Mouse (Mus musculus) bone marrow, adult 2 months (tissue): ENCODE results near the gene Itgad. TPM values are rescaled to one million over a fixed set of nuclear protein-coding genes. Genes with fewer than 3 reads are reported as not detected.

Experiments
- H3K27ac ChIP-seq: fragments of 200-500 bp; 2 replicates; pipeline ENCODE4 v1.5.1; 2012; ENCODE audit warnings: low read depth, mild to moderate bottlenecking, control low read depth, inconsistent platforms, low read length; ENCODE audit not compliant: control insufficient read depth, poor library complexity, insufficient read depth
- H3K4me1 ChIP-seq: fragments of 200-500 bp; 2 replicates; pipeline ENCODE4 v1.6.1; 2011; ENCODE audit warnings: low read length; ENCODE audit not compliant: control insufficient read depth, insufficient read depth
- H3K4me3 ChIP-seq: fragments of 200-500 bp; replicated peaks from 2 replicates; pipeline ENCODE3; 2011; ENCODE audit warnings: mild to moderate bottlenecking, low read depth, low read length, control low read depth; ENCODE audit not compliant: control insufficient read depth
- CTCF ChIP-seq: fragments of 200-500 bp; IDR thresholded peaks from 2 replicates; pipeline ENCODE4 v1.5.1; 2011; ENCODE audit warnings: low read length, control low read depth; ENCODE audit not compliant: control insufficient read depth, insufficient read depth
- POLR2A ChIP-seq: fragments of 200-500 bp; IDR thresholded peaks from 2 replicates; pipeline ENCODE4 v1.6.1; 2011; ENCODE audit warnings: low read depth, mild to moderate bottlenecking, control low read depth, low read length, borderline replicate concordance; ENCODE audit not compliant: control insufficient read depth
- WGBS: fragments of 180-500 bp; shearing (Covaris S2); methylation state at CpG from one replicate; pipeline ENCODE4 v1.1.7; 2018; 5-methylcytosine and 5-hydroxymethylcytosine counted together
- polyA plus RNA-seq: library from polyadenylated mRNA; stranded (reverse); fragments of >200 nt; gene quantifications from 2 replicates; pipeline ENCODE4 v1.2.4, GENCODE M21; 2011; ENCODE audit warnings: low replicate concordance; ENCODE audit not compliant: missing spikeins, insufficient read depth, insufficient read length

The Itgad gene
- polyA plus RNA-seq, 1 experiment: 9.8 TPM

DNA sequence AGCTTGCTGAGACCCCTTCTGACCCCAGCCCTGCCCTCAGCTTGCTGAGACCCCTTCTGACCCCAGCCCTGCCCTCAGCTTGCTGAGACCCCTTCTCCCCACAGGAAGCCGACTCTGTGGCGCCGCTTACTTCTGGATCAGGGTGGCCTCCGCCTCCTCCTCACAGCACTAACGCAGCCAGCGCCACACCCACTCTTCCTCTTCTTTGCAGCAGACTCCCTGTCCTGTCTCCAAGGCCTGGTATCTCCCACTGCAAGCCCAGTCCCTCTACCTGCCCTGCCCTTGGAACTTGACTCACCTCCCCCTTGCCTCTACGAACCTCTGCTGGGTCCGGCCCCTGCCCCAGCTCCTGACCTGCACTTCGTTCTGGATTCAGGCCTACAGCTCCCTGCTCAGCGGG lies 89.7 kb downstream of the Itgad start:
- Histone ChIP-seq H3K4me3 (no peak overlapping the region), H3K4me1 (no peaks in the 10 kb centered on the region), H3K27ac (no peak overlapping the region)
- WGBS: 92% methylated on average over 10 of the region's 10 CpGs
- TF ChIP-seq CTCF (no peak), POLR2A (no peak)

DNA sequence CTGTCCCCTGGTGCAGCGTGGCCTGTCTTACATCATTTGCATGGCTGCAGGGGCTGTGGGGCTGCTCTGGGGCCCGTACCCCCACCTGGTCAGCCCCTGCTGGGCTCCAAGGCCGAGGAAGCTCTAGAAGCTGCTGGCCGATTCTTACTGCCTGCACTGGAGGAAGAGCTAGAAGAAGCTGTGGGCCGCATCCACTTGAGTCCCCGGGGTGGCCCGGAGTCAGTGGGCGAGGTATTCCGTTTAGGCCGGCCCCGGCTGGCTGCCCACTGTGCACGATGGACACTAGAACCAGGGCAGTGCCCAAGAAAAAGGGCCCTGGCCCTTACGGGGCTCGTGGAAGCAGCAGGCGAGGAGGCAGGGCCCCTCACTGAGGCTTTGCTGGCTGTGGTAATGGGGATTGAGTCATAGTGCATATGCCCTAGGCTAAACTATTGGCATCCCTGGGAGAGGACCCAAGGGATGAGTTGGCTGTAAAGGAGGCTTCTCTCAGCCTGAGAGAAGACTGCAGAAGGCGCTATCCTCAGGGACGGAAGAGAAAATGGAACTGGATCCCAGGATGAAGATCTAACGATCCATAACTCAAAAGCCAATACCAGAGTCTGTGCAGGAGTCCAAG lies 90.3 kb downstream of the Itgad start:
- no peak overlapping the region for H3K4me3 ChIP-seq
- WGBS: 90% methylated on average over 18 of the region's 18 CpGs
- no peak overlapping the region for H3K27ac ChIP-seq
- TF ChIP-seq POLR2A (no peak), CTCF (no peak)
- H3K4me1 ChIP-seq: no peaks in the 10 kb centered on the region

DNA sequence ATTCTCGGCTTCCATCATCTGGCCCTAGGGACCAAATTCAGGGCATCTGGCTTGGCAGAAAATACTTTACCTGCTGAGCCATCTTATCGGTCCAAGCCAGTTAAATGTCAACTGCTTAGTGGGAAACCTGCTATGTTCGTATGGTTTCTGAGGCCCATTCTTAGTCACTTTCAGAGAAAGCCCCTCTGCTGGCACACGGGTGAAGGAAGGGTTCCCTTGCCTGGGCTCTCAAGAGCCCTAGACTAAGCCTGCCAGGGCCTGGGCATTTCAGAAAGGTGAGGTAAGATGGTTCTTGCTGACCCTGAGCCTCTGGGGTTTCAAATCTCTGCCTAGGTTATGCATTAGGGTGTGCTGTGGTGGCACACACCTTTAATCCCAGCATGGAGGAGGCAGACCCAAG lies 91.4 kb downstream of the Itgad start:
- TF ChIP-seq CTCF (no peak), POLR2A (no peak)
- WGBS: 88% methylated on average over 4 of the region's 4 CpGs
- no peak overlapping the region for H3K27ac ChIP-seq
- H3K4me1 ChIP-seq: peaks cover 2% of the 10 kb centered on the region
- H3K4me3 ChIP-seq: no peak overlapping the region

DNA sequence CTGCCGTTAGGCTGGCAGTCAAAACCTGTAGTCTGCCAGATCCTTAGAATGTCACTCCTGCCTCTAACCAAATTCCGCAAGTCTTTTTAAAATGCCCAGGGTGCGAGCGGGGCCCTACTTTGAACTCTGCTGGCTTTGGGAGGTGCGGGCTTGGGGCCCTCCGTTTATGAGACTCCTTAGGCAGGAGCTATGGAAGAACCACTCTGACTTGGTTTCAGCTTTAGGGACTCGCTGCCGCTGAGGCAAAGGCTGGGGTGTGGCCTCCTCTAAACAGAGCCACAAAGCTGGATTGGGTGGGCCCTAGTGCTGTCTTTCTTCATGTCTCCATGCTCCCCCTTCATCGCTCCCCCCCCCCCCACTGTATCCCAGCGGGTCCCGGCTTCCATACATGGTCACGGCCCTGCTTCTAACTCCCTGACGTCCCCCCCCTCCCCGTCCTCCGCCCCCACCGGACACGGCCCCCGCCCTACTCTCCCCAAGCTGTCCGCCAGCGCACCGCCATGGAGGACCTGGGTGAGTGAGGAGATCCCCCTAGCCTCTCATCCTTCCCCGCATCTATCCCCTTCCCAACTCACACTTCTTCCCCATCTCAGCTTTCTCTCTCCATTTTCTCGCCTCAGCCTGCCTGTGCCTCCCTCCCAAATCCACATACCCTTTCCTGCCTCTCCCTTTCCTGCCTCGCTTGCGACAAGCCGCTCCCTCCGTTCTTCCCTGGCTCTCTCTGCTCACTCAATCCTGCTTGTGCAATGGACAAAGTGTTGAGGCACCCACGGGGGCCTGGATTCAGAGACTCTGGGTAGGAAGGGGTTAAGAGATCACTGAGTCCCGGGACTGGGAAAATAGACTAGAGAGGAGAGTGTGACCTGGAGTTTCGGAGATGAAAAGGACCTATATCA lies 92.6 kb downstream of the Itgad start, which contains the start of gene Tgfb1i1:
TSS of gene Tgfb1i1 (plus strand) at position 317 of the 896 bp plus-strand sequence.
- H3K4me3 ChIP-seq: peak within 1 kb of the TSS; percentile 16
- WGBS: 16% methylated on average over 30 of the region's 30 CpGs
- no peak for TF ChIP-seq POLR2A
- TF ChIP-seq CTCF: no peak
- H3K27ac ChIP-seq: peak within 1 kb of the TSS; percentile 15; the same call in 1 of the 2 replicates
- peaks cover 2% of the 10 kb centered on the region for H3K4me1 ChIP-seq

DNA sequence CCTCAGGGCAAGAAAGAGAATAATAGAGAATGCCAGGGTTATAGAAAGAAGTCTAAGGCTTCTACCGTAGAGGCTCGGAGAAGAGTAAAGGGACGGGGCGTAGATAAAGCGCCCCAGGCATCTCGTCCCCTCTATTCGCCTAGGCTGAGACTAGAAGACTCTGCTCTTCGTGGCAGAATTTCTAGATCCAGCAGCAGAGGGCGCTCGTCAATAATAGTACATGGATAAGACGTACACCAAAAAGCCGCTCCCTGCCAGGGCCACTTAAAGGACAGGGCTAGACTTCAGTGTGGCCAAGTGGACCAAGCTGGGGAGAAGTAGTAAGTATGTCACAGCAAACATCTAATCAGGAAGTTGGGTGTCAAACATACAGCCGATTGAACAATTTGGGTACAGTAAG lies 93.3 kb downstream of the Itgad start:
- WGBS: 9% methylated on average over 13 of the region's 13 CpGs
- H3K4me1 ChIP-seq: peaks cover 2% of the 10 kb centered on the region
- TF ChIP-seq POLR2A (no peak), CTCF (peak; percentile 53; the same call in 1 of the 2 replicates)
- H3K27ac ChIP-seq: no peak overlapping the region
- no peak overlapping the region for H3K4me3 ChIP-seq

DNA sequence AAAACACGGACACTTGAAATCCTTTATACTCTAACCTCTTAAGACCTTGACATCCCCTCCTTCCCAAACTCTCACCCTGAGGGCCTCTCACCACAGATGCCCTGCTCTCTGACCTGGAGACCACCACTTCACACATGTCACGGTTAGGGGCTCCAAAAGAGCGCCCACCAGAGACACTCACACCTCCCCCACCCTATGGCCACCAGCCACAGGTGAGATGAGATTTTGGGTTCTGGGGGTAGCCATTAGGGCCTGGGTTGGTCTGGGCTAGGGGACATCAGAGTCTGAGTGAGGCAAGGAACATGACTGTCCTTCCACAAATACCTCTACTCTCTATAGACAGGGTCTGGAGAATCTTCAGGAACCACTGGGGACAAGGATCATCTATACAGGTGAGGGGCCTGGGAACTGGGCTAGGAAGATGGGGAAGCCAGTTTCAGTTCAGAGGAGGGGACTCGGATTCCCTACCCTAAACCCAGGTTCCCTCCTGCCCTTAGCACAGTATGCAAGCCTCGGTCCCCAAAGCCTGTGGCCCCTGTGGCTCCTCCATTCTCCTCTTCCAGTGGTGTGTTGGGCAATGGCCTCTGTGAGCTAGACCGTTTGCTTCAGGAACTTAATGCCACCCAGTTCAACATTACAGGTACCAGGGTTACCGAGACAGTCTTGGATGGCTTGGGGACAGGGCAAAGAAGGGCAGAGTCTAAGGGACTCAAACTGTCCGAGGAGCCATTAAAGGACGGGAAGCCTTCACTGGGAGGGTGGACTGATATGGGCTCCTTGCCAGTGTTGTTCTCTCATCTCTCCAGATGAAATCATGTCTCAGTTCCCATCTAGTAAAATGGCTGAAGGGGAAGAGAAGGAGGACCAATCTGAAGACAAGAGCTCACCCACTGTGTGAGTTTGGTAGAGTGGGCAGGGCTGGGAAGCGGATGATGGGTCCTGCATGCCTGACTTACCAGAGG lies 94.2 kb downstream of the Itgad start:
- no peak overlapping the region for H3K4me3 ChIP-seq
- TF ChIP-seq CTCF (no peak), POLR2A (no peak)
- WGBS: 80% methylated on average over 10 of the region's 10 CpGs

DNA sequence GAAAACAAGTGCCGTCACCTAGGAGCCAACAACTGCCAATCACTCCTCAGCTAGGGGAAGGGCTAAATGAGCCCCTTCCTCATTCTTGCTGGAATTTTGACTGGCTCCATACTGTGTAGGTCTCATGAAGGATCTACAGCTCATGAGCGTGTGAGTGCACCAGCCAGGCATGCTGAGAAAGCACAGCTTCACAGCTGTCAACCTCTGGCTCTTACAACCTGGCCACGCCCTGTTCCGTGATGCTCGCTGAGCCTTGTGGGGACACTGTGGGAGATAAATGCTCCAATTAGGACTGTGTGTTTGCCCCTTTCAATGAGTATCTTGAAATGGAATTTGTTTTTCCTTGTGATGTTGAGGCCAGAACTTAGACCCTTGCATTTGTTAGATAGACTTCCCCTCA lies 95.8 kb downstream of the Itgad start:
- Histone ChIP-seq H3K4me3 (no peak overlapping the region), H3K4me1 (peaks cover 2% of the 10 kb centered on the region), H3K27ac (no peak overlapping the region)
- no peak for TF ChIP-seq POLR2A
- no peak for TF ChIP-seq CTCF
- 79% methylated on average over 5 of the region's 5 CpGs for WGBS

More for the DNA sequence above, 94.2 kb downstream of the Itgad start:
- Histone ChIP-seq H3K4me1 (peaks cover 2% of the 10 kb centered on the region), H3K27ac (no peak overlapping the region)
